Mouse (Mus musculus): ENCODE measurements around the gene Stk11. TPM values are rescaled to one million over a fixed set of nuclear protein-coding genes. Genes with fewer than 3 reads are reported as not detected.
A peak's percentile ranks its signal among the peaks of the same experiment; 100 is the strongest.

Stk11 gene
- polyA plus RNA-seq, 1 experiment from 2014 or later: 106 TPM

GRCm38 (mm10) chr10:80105460-80105859 lies 10.1 kb upstream of the Stk11 start, which contains the start of gene Sbno2:
Gene Sbno2 (minus strand): TSS chr10:80105571.
- WGBS (ENCODE audit: missing documents): 13% methylated on average over 5 of the region's 5 CpGs
- Histone ChIP-seq H3K27ac (peak within 1 kb of the TSS; percentile 35), H3K36me3 (ENCODE audit: inconsistent target) (no peaks in the 10 kb centered on the region), H3K4me3 (ENCODE audit: inconsistent target) (no peak within 1 kb of the TSS; the same call in 1 of the 2 replicates), H3K79me2 (ENCODE audit: inconsistent target) (peaks cover 19% of the 10 kb centered on the region)

- Histone ChIP-seq H3K79me2 (ENCODE audit: inconsistent target) (peaks cover 14% of the 10 kb centered on the region), H3K27ac (peak overlapping the region; percentile 21; the same call in 1 of the 2 replicates), H3K36me3 (ENCODE audit: inconsistent target) (no peaks in the 10 kb centered on the region), H3K4me3 (ENCODE audit: inconsistent target) (no peak overlapping the region)
- WGBS (ENCODE audit: missing documents): 73% methylated on average over 4 of the region's 5 CpGs
These were observed 9.7 kb upstream of the Stk11 start for GRCm38 (mm10) chr10:80105926-80106325.

- no peaks in the 10 kb centered on the region for H3K36me3 ChIP-seq (ENCODE audit: inconsistent target)
- no peaks in the 10 kb centered on the region for H3K79me2 ChIP-seq (ENCODE audit: inconsistent target)
- H3K4me3 ChIP-seq (ENCODE audit: inconsistent target): no peak overlapping the region
- WGBS (ENCODE audit: missing documents): 88% methylated on average over 6 of the region's 6 CpGs
- no peak overlapping the region for H3K27ac ChIP-seq
These were observed 7.9 kb upstream of the Stk11 start for GRCm38 (mm10) chr10:80107678-80108077.

GRCm38 (mm10) chr10:80114341-80115284 lies 990 bp upstream of the Stk11 start:
- Histone ChIP-seq H3K4me3 (ENCODE audit: inconsistent target) (peak overlapping the region; percentile 57), H3K27ac (peak overlapping the region; percentile 88), H3K79me2 (ENCODE audit: inconsistent target) (peaks cover 35% of the 10 kb centered on the region), H3K36me3 (ENCODE audit: inconsistent target) (no peaks in the 10 kb centered on the region)
- 3% methylated on average over 27 of the region's 27 CpGs for WGBS (ENCODE audit: missing documents)

- H3K79me2 ChIP-seq (ENCODE audit: inconsistent target): peaks cover 49% of the 10 kb centered on the region
- peaks cover 5% of the 10 kb centered on the region; the same call in 1 of the 2 replicates for H3K36me3 ChIP-seq (ENCODE audit: inconsistent target)
- peak overlapping the region; percentile 78 for H3K4me3 ChIP-seq (ENCODE audit: inconsistent target)
- H3K27ac ChIP-seq: peak overlapping the region; percentile 65
- WGBS (ENCODE audit: missing documents): under 1% methylated on average over 56 of the region's 63 CpGs
These were observed 337 bp downstream of the Stk11 start for GRCm38 (mm10) chr10:80115944-80116335.

GRCm38 (mm10) chr10:80116563-80116926 lies 942 bp downstream of the Stk11 start:
- WGBS (ENCODE audit: missing documents): 1% methylated on average over 21 of the region's 27 CpGs
- H3K4me3 ChIP-seq (ENCODE audit: inconsistent target): peak overlapping the region; percentile 78
- H3K27ac ChIP-seq: peak overlapping the region; percentile 65
- peaks cover 5% of the 10 kb centered on the region; the same call in 1 of the 2 replicates for H3K36me3 ChIP-seq (ENCODE audit: inconsistent target)
- H3K79me2 ChIP-seq (ENCODE audit: inconsistent target): peaks cover 55% of the 10 kb centered on the region

- Histone ChIP-seq H3K4me3 (ENCODE audit: inconsistent target) (peak overlapping the region; percentile 78), H3K27ac (peak overlapping the region; percentile 65), H3K36me3 (ENCODE audit: inconsistent target) (peaks cover 5% of the 10 kb centered on the region; the same call in 1 of the 2 replicates), H3K79me2 (ENCODE audit: inconsistent target) (peaks cover 60% of the 10 kb centered on the region)
- WGBS (ENCODE audit: missing documents): 4% methylated on average over 30 of the region's 30 CpGs
These were observed 1.5 kb downstream of the Stk11 start for GRCm38 (mm10) chr10:80116927-80117691.

GRCm38 (mm10) chr10:80117736-80118135 lies 2.1 kb downstream of the Stk11 start:
- Histone ChIP-seq H3K4me3 (ENCODE audit: inconsistent target) (peak overlapping the region; percentile 78), H3K27ac (peak overlapping the region; percentile 65; the same call in 1 of the 2 replicates), H3K79me2 (ENCODE audit: inconsistent target) (peaks cover 67% of the 10 kb centered on the region), H3K36me3 (ENCODE audit: inconsistent target) (peaks cover 5% of the 10 kb centered on the region; the same call in 1 of the 2 replicates)
- 17% methylated on average over 1 of the region's 1 CpGs for WGBS (ENCODE audit: missing documents)

- H3K79me2 ChIP-seq (ENCODE audit: inconsistent target): peaks cover 75% of the 10 kb centered on the region
- 72% methylated on average over 6 of the region's 6 CpGs for WGBS (ENCODE audit: missing documents)
- H3K27ac ChIP-seq: no peak overlapping the region
- H3K36me3 ChIP-seq (ENCODE audit: inconsistent target): peaks cover 5% of the 10 kb centered on the region; the same call in 1 of the 2 replicates
- H3K4me3 ChIP-seq (ENCODE audit: inconsistent target): no peak overlapping the region
These were observed 2.9 kb downstream of the Stk11 start for GRCm38 (mm10) chr10:80118552-80118951.

GRCm38 (mm10) chr10:80120146-80120545 lies 4.5 kb downstream of the Stk11 start:
- 81% methylated on average over 2 of the region's 2 CpGs for WGBS (ENCODE audit: missing documents)
- H3K36me3 ChIP-seq (ENCODE audit: inconsistent target): peaks cover 11% of the 10 kb centered on the region
- peaks cover 91% of the 10 kb centered on the region for H3K79me2 ChIP-seq (ENCODE audit: inconsistent target)
- no peak overlapping the region for H3K4me3 ChIP-seq (ENCODE audit: inconsistent target)
- H3K27ac ChIP-seq: no peak overlapping the region

GRCm38 (mm10) chr10:80121639-80122038 lies 6.0 kb downstream of the Stk11 start:
- Histone ChIP-seq H3K79me2 (ENCODE audit: inconsistent target) (peaks cover 100% of the 10 kb centered on the region), H3K36me3 (ENCODE audit: inconsistent target) (peaks cover 26% of the 10 kb centered on the region), H3K27ac (no peak overlapping the region), H3K4me3 (ENCODE audit: inconsistent target) (no peak overlapping the region)
- 46% methylated on average over 2 of the region's 2 CpGs for WGBS (ENCODE audit: missing documents)

- peaks cover 90% of the 10 kb centered on the region for H3K79me2 ChIP-seq (ENCODE audit: inconsistent target)
- no peak overlapping the region for H3K27ac ChIP-seq
These were observed 8.4 kb downstream of the Stk11 start for GRCm38 (mm10) chr10:80123932-80124562.

GRCm38 (mm10) chr10:80127920-80128319 lies 12.3 kb downstream of the Stk11 start:
- H3K36me3 ChIP-seq (ENCODE audit: inconsistent target): peaks cover 65% of the 10 kb centered on the region
- H3K4me3 ChIP-seq (ENCODE audit: inconsistent target): no peak overlapping the region
- no peak overlapping the region for H3K27ac ChIP-seq
- H3K79me2 ChIP-seq (ENCODE audit: inconsistent target): peaks cover 51% of the 10 kb centered on the region
- WGBS (ENCODE audit: missing documents): 96% methylated on average over 4 of the region's 8 CpGs

More at GRCm38 (mm10) chr10:80123932-80124562, 8.4 kb downstream of the Stk11 start:
- peaks cover 49% of the 10 kb centered on the region for H3K36me3 ChIP-seq (ENCODE audit: inconsistent target)
- no peak overlapping the region for H3K4me3 ChIP-seq (ENCODE audit: inconsistent target)
- 92% methylated on average over 9 of the region's 9 CpGs for WGBS (ENCODE audit: missing documents)

GRCm38 (mm10) chr10:80129846-80130245 lies 14.2 kb downstream of the Stk11 start:
- WGBS (ENCODE audit: missing documents): 90% methylated on average over 8 of the region's 9 CpGs
- peaks cover 32% of the 10 kb centered on the region for H3K79me2 ChIP-seq (ENCODE audit: inconsistent target)
- H3K27ac ChIP-seq: no peak overlapping the region
- H3K4me3 ChIP-seq (ENCODE audit: inconsistent target): no peak overlapping the region
- H3K36me3 ChIP-seq (ENCODE audit: inconsistent target): peaks cover 62% of the 10 kb centered on the region

Data from macrophage (primary cell).